Mouse (Mus musculus): ENCODE measurements around the gene Ppid.

GRCm38 (mm10) chr3:79566716-79567691 is 24.1 kb upstream of the Ppid start:
- TF ChIP-seq ZC3H11A (IDR thresholded peaks at IDR 0.05; ENCODE audit: borderline replicate concordance, low read depth, low read length): no peak
- TF ChIP-seq HCFC1 (IDR thresholded peaks at IDR 0.05; ENCODE audit: borderline replicate concordance, insufficient read depth, low read length): no peak
- no peak for TF ChIP-seq CHD2 (IDR thresholded peaks at IDR 0.05; ENCODE audit: low read depth, low read length)
- TF ChIP-seq MAFK (IDR thresholded peaks at IDR 0.05; ENCODE audit: insufficient read depth, low read depth, low read length): no peak
